Mouse (Mus musculus) small intestine, adult 2 months (tissue): Measurements from ENCODE around the gene Nfix. TPM values are rescaled to one million over a fixed set of nuclear protein-coding genes. Genes with fewer than 3 reads are reported as not detected.

Source experiments
- H3K27ac ChIP-seq: fragments of 200-500 bp; 2 replicates; pipeline ENCODE4 v1.5.1; 2012; ENCODE audit warnings: low read depth, low read length, control low read depth, inconsistent platforms; ENCODE audit not compliant: insufficient read depth
- H3K27me3 ChIP-seq: fragments of 200-500 bp; 2 replicates; pipeline ENCODE4 v1.6.1; 2012; ENCODE audit warnings: mild to moderate bottlenecking, moderate library complexity, low read length, inconsistent platforms; ENCODE audit not compliant: control insufficient read depth, insufficient read depth
- H3K36me3 ChIP-seq: fragments of 200-500 bp; 2 replicates; pipeline ENCODE4 v1.6.1; 2012; ENCODE audit warnings: mild to moderate bottlenecking, low read length, control low read depth, inconsistent platforms; ENCODE audit not compliant: control insufficient read depth, insufficient read depth
- H3K4me1 ChIP-seq: fragments of 200-500 bp; 2 replicates; pipeline ENCODE4 v1.6.1; 2012; ENCODE audit warnings: low read length, inconsistent platforms, mixed read lengths; ENCODE audit not compliant: control insufficient read depth, insufficient read depth, insufficient read length
- H3K4me3 ChIP-seq: fragments of 200-500 bp; 2 replicates; pipeline ENCODE4 v1.5.1; 2012; ENCODE audit warnings: low read depth, mild to moderate bottlenecking, control low read depth, inconsistent platforms, low read length, moderate library complexity
- CTCF ChIP-seq: fragments of 200-500 bp; IDR thresholded peaks from 2 replicates; pipeline ENCODE4 v1.5.1; 2012; ENCODE audit warnings: low read depth, mild to moderate bottlenecking, control low read depth, inconsistent platforms, low read length, moderate library complexity, mixed read lengths; ENCODE audit not compliant: insufficient replicate concordance, insufficient read length; ENCODE audit errors: extremely low read depth
- POLR2A ChIP-seq: fragments of 200-500 bp; IDR thresholded peaks from 2 replicates; pipeline ENCODE4 v1.6.1; 2012; ENCODE audit warnings: low read depth, mild to moderate bottlenecking, control low read depth, inconsistent platforms, low read length, moderate library complexity
- WGBS: fragments of 180-500 bp; shearing (Covaris S2); methylation state at CpG from one replicate; pipeline ENCODE4 v1.1.7; 2018; 5-methylcytosine and 5-hydroxymethylcytosine counted together
- polyA plus RNA-seq: library from polyadenylated mRNA; depleted of rRNA; stranded (reverse); fragments of >200 nt; gene quantifications from 2 replicates; pipeline ENCODE4 v1.2.3, GENCODE M21; 2012; rRNA removed

Gene Nfix
- polyA plus RNA-seq = 22.3 and 26.1 TPM in 2 replicates

- Histone ChIP-seq H3K27me3 (no peaks in the 10 kb centered on the region), H3K4me1 (peaks cover 4% of the 10 kb centered on the region), H3K36me3 (no peaks in the 10 kb centered on the region), H3K4me3 (peak within 1 kb of the TSS; percentile 77), H3K27ac (peak within 1 kb of the TSS; percentile 9; the same call in 1 of the 2 replicates)
- 16% methylated on average over 118 of the region's 125 CpGs for WGBS
- TF ChIP-seq CTCF = no peak
- no peak for TF ChIP-seq POLR2A
These were observed at the start of gene Nfix for GRCm38 (mm10) chr8:84799999-84800831. Gene Nfix, minus strand, starts transcription at chr8:84800344.

GRCm38 (mm10) chr8:84847684-84848435, 47.7 kb upstream of the Nfix start:
- H3K27ac ChIP-seq = peak overlapping the region; percentile 91
- peaks cover 17% of the 10 kb centered on the region; the same call in 1 of the 2 replicates for H3K4me1 ChIP-seq
- H3K4me3 ChIP-seq = no peak overlapping the region
- 20% methylated on average over 6 of the region's 6 CpGs for WGBS
- TF ChIP-seq POLR2A = no peak
- no peak for TF ChIP-seq CTCF
- H3K36me3 ChIP-seq = peaks cover 28% of the 10 kb centered on the region
- H3K27me3 ChIP-seq = no peaks in the 10 kb centered on the region

DNA sequence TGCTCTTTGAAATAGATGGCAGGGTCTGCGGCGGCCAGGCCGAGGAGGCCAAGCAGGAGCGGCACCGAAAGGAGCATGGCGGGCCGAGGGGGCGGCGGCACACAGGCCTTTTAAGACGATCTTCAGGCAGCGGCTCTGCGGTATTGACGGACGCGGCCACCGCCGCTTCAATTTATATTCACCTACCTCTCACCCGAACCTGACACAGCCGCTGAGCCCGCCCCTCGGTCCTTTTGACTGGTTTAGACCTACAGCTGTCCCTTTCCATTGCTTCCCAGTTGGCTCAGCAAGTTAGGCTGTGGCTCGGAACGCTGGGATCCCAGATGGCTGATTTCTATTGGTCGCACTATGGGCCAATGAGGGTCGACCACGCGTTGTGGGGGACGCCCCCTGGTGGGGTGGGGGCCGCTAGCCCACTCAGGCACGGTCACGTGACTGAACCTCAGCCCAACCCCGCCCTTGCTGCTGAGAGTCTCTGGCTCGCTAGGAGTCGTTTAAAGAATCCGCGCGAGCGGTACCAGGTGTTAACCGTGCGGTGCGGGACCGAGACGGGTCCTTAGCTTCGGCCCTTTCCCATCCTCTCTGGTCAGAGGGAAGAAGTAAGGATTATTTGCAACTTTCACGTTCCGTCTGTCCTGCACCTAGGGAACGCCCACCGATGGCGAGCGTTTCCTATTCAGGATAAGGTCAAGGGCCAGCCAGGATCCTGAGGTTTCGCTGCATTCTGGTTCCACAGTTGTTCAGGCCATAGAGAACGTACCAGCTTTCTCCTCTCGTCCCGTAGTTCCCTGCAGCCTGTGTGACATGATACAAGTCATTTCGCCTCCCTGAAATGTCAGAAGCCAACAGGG, 46.8 kb upstream of the Nfix start, which contains the start of gene Calr:
Calr (minus strand) TSS at position 213 of the 851 bp plus-strand sequence.
- H3K27me3 ChIP-seq = no peaks in the 10 kb centered on the region
- WGBS = under 1% methylated on average over 55 of the region's 55 CpGs
- TF ChIP-seq CTCF = no peak
- TF ChIP-seq POLR2A = peak; percentile 98

DNA sequence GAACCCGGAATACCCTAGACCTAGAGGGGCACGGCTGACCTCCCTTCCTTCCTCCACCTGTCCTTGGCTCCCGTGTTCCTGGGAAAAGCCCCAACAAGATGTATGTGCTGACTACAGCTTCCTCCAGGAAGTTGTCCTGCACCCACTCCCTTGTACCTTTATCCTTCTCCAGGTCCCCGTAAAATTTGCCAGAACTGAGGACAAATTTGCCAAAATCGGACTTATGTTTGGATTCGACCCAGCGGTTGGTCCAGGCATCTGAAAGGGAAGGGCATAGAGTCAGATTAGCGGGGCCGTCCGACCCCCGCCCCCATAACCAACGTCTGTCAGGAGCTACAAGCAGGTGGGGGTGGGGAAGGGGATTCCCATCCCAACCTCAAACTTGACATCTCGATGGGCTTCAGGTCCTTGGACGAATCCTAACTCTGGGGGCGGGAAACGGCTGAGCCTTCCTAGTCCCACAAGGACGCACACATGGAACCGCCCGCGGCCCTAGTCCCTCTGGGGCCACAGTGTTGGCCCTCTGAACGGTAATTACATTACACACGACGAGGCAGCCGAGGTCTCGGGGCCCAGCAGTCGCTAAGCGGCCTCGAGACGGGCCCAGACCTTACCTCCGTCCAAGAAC, 46.1 kb upstream of the Nfix start:
- Histone ChIP-seq H3K4me3 (peak overlapping the region; percentile 95), H3K27ac (peak overlapping the region; percentile 88), H3K36me3 (peaks cover 44% of the 10 kb centered on the region), H3K4me1 (peaks cover 17% of the 10 kb centered on the region; the same call in 1 of the 2 replicates), H3K27me3 (no peaks in the 10 kb centered on the region)
- WGBS = under 1% methylated on average over 30 of the region's 30 CpGs
- no peak for TF ChIP-seq POLR2A
- no peak for TF ChIP-seq CTCF

More for the DNA sequence above, 46.8 kb upstream of the Nfix start, which contains the start of gene Calr:
- H3K36me3 ChIP-seq = peaks cover 37% of the 10 kb centered on the region
- peaks cover 17% of the 10 kb centered on the region; the same call in 1 of the 2 replicates for H3K4me1 ChIP-seq
- peak within 1 kb of the TSS; percentile 91 for H3K27ac ChIP-seq
- H3K4me3 ChIP-seq = peak within 1 kb of the TSS; percentile 95

DNA sequence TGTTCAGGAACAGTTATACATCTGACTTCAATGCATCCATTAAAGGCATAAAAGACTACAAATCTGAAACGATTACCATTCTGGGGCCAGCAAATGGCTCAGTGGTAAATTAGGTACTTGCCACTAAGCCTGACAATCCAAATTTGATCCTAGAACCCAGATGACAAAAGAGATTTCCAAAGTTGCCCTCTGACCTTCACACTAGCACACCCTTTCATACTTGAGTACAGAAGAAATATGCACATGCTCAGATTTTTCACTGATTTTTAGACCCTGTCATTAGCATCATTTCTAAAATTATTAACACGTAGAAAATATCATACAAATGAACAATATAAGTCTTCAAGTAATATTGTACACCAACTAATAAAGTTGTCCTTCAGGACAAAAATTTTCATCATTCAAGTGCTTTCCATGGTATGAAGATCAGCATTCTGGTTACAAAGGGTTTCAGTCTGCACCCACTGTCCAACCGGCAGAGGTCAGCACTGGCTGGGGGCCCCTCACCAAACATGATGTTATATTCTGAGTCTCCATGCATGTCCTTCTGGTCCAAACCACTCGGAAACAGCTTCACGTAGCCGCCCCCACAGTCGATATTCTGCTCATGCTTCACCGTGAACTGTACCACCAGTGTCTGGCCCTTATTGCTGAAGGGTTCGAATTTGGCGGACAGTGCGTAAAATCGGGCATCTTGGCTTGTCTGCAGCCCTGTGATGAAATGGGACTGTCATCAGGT, 45.4 kb upstream of the Nfix start:
- 5% methylated on average over 12 of the region's 12 CpGs for WGBS
- Histone ChIP-seq H3K4me3 (peak overlapping the region; percentile 95), H3K36me3 (peaks cover 45% of the 10 kb centered on the region), H3K4me1 (peaks cover 17% of the 10 kb centered on the region; the same call in 1 of the 2 replicates), H3K27ac (peak overlapping the region; percentile 88), H3K27me3 (no peaks in the 10 kb centered on the region)
- no peak; the same call in 1 of the 2 replicates for TF ChIP-seq POLR2A
- peak; percentile 42; the same call in 1 of the 2 replicates for TF ChIP-seq CTCF
